Mouse (Mus musculus) thymus, adult 2 months (tissue): ENCODE results near the gene Elac2.

Experiments
- CTCF ChIP-seq: fragments of 200-500 bp; IDR thresholded peaks from 2 replicates; pipeline ENCODE4 v1.5.1; 2012; ENCODE audit warnings: mild to moderate bottlenecking, control low read depth, low read length, moderate library complexity, borderline replicate concordance; ENCODE audit not compliant: control insufficient read depth, poor library complexity, insufficient read depth; ENCODE audit errors: extremely low read depth
- POLR2A ChIP-seq: fragments of 200-500 bp; IDR thresholded peaks from 2 replicates; pipeline ENCODE4 v1.6.1; 2012; ENCODE audit warnings: mild to moderate bottlenecking, low read length, control low read depth, moderate library complexity; ENCODE audit not compliant: control insufficient read depth, poor library complexity, insufficient read depth; ENCODE audit errors: extremely low read depth

DNA sequence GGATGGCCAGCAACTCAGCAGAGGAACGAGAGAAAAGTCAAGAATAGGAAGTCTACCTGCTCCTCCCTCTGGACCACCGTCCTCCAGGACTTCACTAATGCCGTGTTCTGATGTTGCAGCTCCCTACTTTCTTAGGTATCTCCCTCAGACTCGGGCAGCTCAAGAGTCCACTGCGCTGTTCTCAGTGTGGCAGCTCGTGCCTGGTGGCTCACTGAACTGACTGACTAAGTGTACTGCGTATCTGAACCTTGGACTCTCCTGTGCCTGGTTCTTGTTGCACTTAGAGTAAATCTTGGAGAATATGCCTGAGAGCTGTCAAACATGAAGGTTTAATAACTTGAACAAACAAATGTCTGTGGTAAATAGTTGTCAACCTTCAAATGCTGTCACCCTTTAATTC is 53.4 kb downstream of the Elac2 start:
- TF ChIP-seq CTCF (no peak), POLR2A (no peak)
